Mouse (Mus musculus) small intestine, adult 2 months (tissue): ENCODE results near the gene Gjd3.

Experiments
- CTCF ChIP-seq: fragments of 200-500 bp; IDR thresholded peaks from 2 replicates; pipeline ENCODE4 v1.5.1; 2012; ENCODE audit warnings: low read depth, mild to moderate bottlenecking, control low read depth, inconsistent platforms, low read length, moderate library complexity, mixed read lengths; ENCODE audit not compliant: insufficient replicate concordance, insufficient read length; ENCODE audit errors: extremely low read depth
- POLR2A ChIP-seq: fragments of 200-500 bp; IDR thresholded peaks from 2 replicates; pipeline ENCODE4 v1.6.1; 2012; ENCODE audit warnings: low read depth, mild to moderate bottlenecking, control low read depth, inconsistent platforms, low read length, moderate library complexity

GRCm38 (mm10) chr11:98953835-98954320 is 28.9 kb downstream of the Gjd3 start:
- TF ChIP-seq CTCF = no peak
- TF ChIP-seq POLR2A = no peak
